Mouse (Mus musculus): ENCODE measurements around the gene Ccdc148. TPM values are rescaled to one million over a fixed set of nuclear protein-coding genes. Genes with fewer than 3 reads are reported as not detected.

The Ccdc148 gene
- polyA plus RNA-seq (2017; shearing (Covaris generic)), result 0.27 TPM

GRCm38 (mm10) chr2:59160605-59160963 is at the start of gene Ccdc148, which contains the start of gene Pkp4:
Ccdc148 (minus strand) TSS chr2:59160683.
Pkp4 (plus strand) TSS chr2:59160850.

GRCm38 (mm10) chr2:58859134-58859533 is 301.3 kb downstream of the Ccdc148 start, which contains the start of gene Gm11099:
Gm11099 (plus strand) TSS chr2:58859434.

Other genes starting within 250 kb of the Ccdc148 start
- 42.2 TPM for gene Pkp4, start 167 bp upstream of the Ccdc148 start, polyA plus RNA-seq (2017; shearing (Covaris generic))